Mouse (Mus musculus) left cerebral cortex, postnatal 10 days (tissue): Measurements from ENCODE around the gene Capza2. TPM values are rescaled to one million over a fixed set of nuclear protein-coding genes. Genes with fewer than 3 reads are reported as not detected.

Experiments used
- DNase-seq, 2 experiments: peaks; one replicate each; pipeline ENCODE4 v3.0.0; 2021 to 2022; ENCODE audit warnings: low spot score in 2 of 2, mixed read lengths in 1 of 2; ENCODE audit errors: extremely low spot score in 1 of 2
- intact Hi-C: fragments of 180-260 bp; cut with DNase I; formaldehyde crosslinking; loops from one replicate; pipeline ENCODE4 v1.15.1; 2025
- total RNA-seq, 2 experiments: library from RNA; stranded (reverse); gene quantifications; 2 replicates each; pipeline ENCODE4 v1.2.3; 2021

Capza2 gene
- total RNA-seq, 2 experiments from 2014 or later, result 265 to 274 TPM

DNA sequence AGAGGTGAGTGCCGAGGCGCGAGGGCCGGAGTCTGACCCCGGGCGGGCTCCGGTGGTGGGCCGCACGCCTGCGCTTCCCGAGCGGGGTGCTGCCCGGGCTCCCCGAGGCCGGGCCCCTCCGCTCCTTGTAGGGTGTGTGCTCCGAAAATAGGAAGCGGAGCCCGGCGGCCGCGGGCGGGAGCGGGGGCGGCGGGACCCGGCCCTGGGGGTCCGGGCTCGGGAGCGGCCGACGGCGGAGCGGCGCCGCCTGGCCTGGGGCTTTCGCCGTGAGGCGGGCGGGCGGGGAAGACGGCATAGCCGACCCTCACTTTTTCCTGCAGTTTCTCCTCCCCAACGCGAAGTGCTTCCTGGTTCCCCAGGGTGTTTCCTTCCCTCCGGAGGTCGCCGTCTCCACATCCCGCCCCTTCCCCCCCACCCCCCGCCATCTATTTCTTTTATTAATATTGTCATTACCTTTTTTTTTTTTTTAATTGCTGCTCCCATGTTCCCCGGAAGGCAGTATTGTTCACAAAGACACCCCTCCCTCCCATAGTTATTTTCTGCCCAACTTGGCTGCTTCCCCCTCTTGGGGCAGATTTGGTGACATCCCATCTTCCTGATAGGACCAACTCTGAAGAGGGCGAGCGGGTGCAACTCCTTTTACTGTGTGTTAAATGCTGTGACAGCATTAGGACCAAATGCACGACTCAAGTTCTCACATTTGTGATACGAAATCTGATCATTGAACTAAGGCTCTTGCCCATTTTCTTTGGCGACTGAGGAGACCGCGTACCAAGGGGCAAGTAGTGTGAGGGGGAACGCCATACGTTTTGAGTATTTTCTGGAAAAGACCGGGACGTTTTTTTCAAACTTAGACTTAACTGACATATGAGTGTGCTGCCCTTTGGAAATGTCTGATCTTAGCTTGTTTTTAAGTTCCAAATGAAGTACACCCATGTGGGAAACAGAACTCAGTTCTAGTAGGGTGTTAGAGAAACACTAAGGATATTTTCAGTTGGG, 1.5 kb downstream of the Capza2 start:
- intact Hi-C loops, result no loop called here
- peak; percentile 33 to 50 for DNase-seq

DNA sequence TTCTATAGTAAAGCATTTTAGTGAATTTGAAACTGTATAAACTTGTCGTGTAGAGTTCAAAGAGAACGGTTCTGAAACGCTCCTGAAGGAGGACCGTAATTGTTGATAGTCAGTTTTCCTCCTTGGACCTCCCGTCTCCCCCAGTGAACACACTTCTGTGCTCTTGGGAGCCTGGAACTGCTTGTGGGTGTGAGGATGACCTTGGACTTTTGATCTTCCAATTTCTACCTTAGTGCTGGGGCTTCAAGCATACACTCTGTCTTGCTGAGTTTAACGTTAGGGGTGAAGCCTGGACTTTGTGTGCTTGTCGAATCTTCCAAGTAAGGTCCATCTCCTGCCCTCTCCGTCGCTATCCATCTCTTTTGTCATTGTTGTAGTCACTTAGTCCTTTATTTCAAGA, 4.0 kb downstream of the Capza2 start:
- intact Hi-C loops, result no loop called here
- DNase-seq, result no peak

DNA sequence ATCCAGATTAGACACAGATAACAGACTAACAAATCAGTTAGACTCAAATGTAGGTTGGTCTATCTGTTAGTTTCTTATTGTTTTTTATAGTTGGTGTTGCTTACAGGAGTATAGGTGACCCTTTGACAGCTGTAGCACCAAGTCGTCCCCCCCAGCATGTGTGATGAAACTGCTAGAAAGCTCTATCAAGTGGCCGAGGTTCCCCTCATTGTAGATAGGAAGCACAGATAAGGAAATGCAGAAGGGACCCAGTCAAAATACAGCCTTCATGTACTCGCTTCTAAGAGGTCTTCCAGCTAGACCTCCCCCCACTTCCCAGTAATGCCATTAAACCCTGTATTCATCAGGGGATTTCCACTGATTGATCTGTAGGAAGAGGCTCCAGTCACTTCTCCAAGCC, 6.7 kb downstream of the Capza2 start:
- DNase-seq, result no peak
- intact Hi-C loops, result no loop called here

DNA sequence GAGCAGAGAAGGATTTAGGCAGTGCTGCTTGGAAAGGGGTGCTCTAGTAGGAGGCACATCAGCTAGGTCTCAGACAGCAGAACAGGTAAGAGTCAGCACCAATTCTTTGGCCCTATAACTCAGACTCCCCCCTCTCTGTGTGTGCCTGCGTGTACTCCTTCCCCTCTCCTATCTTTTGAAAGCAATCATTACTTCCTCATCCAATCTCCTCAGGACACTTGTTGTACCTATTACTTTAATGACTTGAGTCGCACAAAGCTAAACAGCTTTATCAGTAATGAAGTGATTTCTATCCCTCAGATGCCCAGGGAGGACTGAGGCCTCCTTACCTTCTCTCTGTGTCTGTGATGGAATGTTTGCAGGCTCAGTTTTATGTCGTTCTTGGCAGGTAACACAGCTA, 10.1 kb downstream of the Capza2 start:
- intact Hi-C loops, result no loop called here

DNA sequence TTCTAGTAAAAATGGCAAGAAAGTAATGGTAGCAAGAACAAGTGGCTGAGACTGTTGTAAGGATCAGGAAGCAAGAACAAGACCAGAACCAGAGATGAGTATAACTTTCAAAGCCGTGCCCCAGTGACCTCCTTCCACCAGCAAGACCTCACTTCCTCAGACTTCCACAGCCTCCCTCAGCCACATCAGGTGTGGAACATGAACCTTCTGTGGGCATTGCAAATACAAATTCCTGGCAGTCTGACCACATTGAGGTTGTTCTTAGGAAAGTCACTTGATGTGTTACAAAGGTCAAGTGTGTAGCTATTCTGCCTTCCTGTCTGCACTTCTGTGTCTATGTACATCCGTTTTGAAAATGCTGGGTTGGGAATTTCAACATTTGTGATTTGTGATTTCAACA, 16.1 kb downstream of the Capza2 start:
- intact Hi-C loops, result no loop called here
- no peak for DNase-seq

More for the DNA sequence above, 10.1 kb downstream of the Capza2 start:
- DNase-seq, result no peak

DNA sequence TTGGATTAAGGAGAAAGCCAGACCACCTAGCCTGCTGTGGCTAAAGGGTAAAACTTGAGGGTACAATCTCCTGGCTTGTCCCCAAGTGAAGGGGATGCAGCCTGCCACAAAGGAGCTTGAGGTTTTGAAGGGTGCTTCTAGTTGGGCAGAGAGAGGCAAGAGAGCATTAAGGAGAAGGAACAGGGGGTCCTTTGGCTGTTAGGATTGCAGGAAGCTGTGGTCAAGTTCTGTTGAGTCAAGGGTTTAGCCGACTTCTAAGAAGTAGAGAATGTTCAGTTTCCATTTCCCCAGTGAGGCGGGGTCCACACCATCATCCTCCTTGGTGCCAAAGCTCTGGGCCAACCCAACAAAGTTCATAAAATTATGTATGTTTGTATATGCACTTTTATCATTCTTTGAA, 19.0 kb downstream of the Capza2 start:
- no peak for DNase-seq
- intact Hi-C loops, result no loop called here

GRCm38 (mm10) chr6:17657308-17657707, 21.3 kb downstream of the Capza2 start:
- DNase-seq, result no peak
- intact Hi-C loops, result no loop called here

DNA sequence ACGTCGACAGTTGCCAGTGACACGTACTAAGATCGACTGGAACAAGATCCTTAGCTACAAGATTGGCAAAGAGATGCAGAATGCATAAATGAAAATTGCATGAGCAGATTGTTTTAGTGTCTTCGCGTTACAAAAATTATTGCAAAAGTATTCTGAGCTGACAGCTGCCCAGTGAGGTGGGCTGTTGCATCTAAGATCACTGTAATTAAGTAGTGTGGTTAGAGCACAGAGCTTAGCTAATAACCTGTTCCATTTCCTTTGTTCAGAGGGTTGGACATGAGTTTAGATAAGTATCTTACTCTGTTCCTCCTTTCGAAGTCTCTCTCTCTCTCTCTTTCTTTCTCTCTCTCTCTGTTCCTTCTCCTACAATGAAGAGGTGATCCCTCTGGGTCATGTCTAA, 29.3 kb downstream of the Capza2 start:
- no peak for DNase-seq
- intact Hi-C loops, result no loop called here

GRCm38 (mm10) chr6:17666024-17666423, 30.0 kb downstream of the Capza2 start:
- no peak for DNase-seq

GRCm38 (mm10) chr6:17667813-17668212, 31.8 kb downstream of the Capza2 start:
- intact Hi-C loops, result no loop called here

More at GRCm38 (mm10) chr6:17666024-17666423, 30.0 kb downstream of the Capza2 start:
- intact Hi-C loops, result no loop called here

GRCm38 (mm10) chr6:17668334-17668733, 32.3 kb downstream of the Capza2 start:
- intact Hi-C loops, result no loop called here
- DNase-seq, result no peak

More at GRCm38 (mm10) chr6:17667813-17668212, 31.8 kb downstream of the Capza2 start:
- DNase-seq, result no peak

DNA sequence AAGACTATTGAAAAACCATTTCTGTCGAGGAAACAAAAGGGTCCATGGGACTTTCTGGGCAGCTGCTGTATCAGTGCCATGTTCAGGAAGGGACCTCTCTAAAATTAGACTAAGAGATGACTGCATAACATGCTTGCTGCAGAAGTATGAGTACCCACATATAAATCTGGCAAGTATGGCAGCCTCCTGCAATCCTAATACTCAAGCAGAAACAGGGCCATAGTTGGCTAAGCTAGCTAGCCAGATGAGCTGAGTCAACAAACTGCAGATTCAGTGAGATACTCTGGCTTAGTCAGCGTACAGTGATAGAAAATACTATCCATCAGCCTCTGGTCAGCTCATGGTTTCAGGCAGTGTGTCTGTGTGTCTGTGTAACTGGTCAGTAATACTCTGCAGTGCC, 33.8 kb downstream of the Capza2 start:
- DNase-seq, result no peak
- intact Hi-C loops, result loop anchor here (10.0 kb wide), 1 partner anchor 405 kb away; no protein-coding TSS in a partner anchor

DNA sequence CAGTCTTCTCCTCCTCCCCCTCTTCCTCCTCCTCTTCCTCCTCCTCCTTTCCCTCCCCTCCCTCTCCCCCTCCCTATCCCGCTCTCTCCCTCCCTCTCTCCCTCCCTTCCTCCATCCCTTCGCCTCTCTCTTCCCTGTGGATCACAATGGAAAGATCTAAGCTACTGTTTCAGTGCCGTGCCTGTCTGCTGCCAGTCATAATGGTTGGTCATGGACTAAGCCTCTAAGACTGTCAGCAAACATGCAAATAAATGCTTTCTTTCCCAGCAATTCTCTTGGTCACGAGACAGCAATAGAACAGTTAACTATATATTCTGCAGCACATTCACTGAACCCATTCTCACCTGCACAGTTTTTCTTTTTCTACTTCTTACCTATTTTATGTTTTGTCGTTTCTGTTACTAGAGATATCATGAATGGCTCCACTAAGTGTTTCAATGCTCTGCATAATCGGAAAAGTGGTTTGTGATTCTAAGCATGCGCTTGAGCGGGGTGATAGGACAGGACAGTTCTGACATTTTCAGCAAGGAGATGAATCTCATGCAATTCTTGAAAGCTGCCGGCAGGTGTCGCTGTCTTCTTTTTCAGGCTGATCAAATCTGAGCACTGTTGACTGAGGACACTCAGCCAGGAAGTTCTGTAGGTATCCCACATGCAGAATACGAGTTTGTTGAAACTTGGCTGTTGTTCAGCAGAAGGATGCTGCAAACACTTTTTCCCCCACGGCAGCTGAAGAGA, 39.2 kb downstream of the Capza2 start:
- DNase-seq, result peak in 1 of 2 experiments; percentile 56
- intact Hi-C loops, result loop anchor here (5.0 to 10.0 kb wide), 2 partner anchors 167 to 400 kb away; no protein-coding TSS in a partner anchor

GRCm38 (mm10) chr6:17677008-17677407, 41.0 kb downstream of the Capza2 start:
- DNase-seq, result no peak
- intact Hi-C loops, result loop anchor here (5.0 to 10.0 kb wide), 2 partner anchors 165 to 398 kb away; no protein-coding TSS in a partner anchor

DNA sequence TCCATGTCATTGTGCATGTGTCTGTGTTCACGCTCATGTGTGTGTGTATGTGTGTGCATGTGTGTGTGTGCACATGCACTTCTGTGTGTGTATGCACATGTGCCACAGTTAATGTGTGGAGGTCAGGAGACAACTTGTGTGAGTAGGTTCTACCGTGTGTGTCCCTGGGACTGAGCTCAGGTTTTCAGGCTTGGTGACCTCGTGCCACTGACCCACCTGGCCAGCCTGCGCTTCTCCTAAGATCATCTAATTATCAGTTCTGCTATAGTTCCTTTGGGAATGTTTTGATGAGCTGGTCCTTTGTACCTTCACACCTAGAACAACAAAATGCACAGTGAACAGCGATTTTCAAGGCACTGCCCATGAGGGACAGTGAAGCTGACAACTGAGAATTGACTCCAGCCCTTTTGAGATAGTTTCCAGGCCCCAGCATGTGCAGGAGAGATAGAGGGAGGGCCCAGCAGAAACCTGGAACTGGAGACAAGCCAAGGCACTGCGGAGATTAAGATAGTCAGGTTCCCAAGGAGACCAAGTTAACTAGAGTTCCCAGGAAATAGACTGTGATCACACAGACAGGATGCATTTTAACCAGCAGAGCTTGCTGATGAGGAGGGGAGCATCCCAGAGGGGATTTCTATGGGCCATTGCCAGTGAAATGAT, 44.4 kb downstream of the Capza2 start:
- DNase-seq, result peak in 1 of 2 experiments; percentile 32
- intact Hi-C loops, result no loop called here

- DNase-seq, result no peak
- intact Hi-C loops, result no loop called here
These were observed 45.8 kb downstream of the Capza2 start for GRCm38 (mm10) chr6:17681810-17682209.

- intact Hi-C loops, result no loop called here
- DNase-seq, result no peak
These were observed 52.6 kb downstream of the Capza2 start for GRCm38 (mm10) chr6:17688676-17689075.

DNA sequence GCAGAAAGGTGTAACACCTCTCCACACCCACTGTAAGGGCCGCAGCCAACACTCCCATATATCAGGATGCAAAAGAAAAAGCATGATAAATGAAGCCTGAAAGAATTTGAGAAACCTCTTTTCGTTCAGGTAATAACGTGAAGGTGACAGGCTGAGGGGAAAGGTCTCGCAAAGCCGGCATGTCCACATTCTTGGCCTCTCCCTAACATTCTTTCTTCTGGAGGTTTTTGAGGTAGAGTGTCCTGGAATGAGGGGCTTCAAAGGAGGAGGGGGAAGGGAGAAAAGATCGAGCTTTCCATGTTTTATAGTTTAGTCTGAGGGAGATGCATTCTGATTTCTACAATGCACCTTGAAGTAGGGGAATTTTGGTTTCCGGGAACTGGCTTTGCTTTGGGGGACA, 56.6 kb downstream of the Capza2 start, which contains the start of gene St7:
St7 (plus strand) TSS at position 287 of the 400 bp plus-strand sequence.
- intact Hi-C loops, result no loop called here
- DNase-seq, result no peak
